Mouse (Mus musculus): ENCODE data around the gene Cyp27a1.

The Cyp27a1 gene

DNA sequence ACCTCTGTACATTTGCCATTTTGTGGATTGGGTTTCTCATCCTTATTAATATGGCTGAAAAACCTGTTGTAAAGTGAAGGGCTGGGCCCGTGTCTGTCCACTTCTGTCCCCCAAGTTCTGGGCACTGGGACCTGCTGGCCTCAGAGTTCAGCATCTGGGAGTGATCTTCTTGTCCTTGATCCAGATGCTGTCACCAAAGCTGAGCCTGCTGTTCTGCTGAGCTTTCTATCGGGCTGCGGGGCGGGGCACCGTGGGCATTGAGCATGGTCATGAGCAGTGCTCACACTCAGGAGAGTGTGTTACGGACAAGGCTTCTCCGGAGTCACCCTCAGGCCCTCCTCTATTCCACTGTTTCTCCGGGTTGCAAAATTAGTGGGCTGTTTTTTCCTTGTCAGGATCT is 4.7 kb downstream of the Cyp27a1 start:
- DNase-seq = peak in 1 of 2 experiments; percentile 23

DNA sequence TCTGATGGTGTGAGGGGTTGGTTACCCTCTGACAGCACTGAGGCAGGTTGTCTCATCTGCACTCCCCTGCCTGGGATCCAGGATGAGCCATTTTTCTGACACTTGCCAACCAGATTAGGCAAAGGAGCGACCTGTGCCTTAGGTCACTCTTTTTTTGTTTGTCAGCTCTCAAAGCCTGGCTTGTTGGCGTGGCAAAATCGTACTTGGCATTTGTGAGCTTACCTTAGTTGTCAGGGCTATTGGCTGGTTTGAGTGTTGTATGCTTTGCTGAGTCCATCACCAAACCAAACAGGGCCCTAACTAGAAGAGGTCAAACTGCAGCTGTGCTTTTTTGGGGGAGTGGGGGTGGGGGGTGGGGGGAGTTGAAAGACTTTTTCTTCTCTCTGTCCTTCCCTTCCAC is 5.9 kb downstream of the Cyp27a1 start:
- DNase-seq = peak in 1 of 2 experiments; percentile 10

DNA sequence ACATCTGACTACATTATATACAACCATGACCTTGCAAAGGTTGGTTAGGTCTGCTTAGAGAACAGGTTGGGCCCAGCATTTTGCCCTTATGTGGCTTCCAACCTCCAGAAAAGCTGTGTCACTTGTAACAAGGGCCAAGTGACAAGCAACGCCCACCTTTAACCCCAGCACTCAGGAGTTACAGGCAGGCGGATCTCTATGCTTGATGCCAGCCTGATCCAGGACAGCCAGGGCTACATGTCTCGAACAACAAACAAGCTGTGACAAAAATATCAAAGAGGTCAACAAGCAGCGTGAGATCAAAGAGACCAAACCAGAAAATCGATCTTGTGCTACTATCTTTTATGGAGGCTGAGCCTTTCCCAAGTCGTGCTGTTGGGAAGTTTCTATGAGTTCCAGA is 8.3 kb downstream of the Cyp27a1 start:
- DNase-seq = peak in 1 of 2 experiments; percentile 14

DNA sequence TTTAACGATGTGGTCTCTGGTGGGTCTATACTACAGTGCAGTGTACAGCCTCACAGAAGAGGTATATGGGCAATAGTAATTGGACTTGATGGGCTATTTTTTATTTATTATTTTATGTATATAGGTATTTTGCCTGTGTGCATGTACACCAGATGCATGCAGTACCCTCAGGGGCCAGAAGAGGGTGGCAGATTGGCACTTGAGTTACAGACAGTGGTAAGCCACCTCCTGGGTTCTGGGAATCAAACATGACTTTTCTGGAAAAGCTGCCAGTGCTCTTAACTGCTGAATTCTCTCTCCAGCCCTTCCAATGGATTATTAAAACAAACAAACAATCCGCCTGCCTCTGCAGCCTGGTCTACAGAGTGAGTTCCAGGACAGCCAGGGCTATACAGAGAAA is 10.4 kb downstream of the Cyp27a1 start:
- peak; percentile 42 to 59 for DNase-seq

DNA sequence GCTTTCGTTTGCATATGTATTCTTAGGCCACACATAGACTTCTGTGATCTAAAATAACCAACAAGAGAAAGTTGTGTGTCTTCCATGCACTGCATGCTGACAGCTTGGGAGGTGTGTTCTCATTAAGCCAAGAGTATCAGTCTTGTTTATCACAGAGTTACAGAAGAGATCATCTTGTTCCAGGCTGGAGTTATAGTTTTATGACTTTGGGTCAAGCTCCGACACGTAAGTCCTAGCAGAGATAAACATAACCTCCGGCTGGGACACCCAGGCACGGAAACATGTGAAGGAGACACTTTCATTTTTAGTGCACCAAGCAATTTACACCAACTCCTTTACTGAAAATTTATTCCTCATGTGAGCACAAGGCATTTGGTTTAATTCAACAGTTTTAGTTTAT is 12.7 kb downstream of the Cyp27a1 start:
- DNase-seq = peak in 1 of 2 experiments; percentile 42

DNA sequence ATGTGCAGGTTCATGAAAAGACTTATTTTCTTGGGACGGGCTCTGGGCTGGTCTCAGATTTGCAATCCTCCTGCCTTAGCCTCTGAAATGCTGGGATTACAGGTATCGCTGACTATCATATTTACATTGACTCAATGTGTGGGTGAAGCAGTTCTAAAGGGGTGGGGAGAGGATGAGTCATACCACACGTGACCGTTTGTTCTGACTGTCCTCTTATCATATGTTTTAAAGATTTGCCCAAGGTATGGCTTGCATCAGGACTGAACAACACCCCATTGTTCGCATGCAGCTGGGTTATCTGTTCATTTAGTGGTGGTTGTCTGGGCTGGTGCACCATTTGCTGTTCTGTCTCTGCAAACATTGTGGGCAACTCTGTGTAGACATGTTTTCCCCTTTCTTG is 13.3 kb downstream of the Cyp27a1 start:
- DNase-seq = peak in 1 of 2 experiments; percentile 3

DNA sequence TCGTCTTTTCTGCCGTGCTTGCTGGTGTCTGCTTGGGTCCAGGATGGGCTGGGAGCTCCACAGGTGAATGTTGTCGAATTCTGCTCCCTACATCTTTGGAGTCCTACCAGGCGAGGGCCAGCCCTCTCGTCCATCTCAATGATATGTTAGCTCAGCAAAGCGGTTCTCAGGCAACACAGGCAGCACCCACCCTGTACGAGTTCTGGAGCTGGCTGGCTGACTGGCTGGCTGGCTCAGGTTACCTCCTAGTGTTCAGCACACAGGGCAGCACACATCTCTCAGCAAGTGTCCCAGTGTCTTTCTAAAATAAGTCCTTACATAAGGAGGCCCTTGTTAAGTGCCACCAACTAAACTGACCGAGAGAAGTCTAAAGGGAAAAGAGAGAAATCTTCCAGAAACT is 15.1 kb downstream of the Cyp27a1 start:
- DNase-seq = peak in 1 of 2 experiments; percentile 17

DNA sequence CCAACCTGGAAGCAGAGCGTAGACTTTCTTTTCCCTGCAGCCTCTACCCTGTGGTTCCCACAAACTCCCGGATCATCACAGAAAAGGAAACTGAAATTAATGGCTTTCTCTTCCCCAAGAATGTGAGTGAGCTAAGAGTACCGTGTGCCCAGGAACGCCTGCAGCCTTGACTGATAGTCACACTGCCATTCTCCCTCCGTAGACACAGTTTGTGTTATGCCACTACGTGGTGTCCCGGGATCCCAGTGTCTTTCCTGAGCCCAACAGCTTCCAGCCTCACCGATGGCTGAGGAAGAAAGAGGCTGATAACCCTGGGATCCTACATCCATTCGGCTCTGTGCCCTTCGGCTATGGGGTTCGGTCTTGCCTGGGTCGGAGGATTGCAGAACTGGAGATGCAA is 23.6 kb downstream of the Cyp27a1 start:
- no peak for DNase-seq

DNA sequence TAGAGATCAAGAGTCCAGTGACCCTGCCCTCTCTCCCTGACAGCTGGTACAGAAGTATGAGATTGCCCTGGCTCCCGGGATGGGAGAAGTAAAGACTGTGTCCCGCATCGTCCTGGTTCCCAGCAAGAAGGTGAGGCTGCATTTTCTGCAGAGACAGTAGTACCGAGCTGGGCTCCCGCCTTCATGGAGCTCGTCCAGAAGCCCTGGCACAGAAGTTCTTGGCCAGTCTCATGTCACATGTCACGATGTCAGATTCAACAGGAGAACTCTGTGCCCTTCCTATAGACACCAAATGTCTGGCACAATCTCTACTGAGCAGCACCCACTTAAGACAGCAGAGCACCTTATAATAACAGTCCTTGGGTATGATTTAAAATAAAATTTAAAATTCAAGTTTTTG is 24.1 kb downstream of the Cyp27a1 start:
- DNase-seq = no peak

DNA sequence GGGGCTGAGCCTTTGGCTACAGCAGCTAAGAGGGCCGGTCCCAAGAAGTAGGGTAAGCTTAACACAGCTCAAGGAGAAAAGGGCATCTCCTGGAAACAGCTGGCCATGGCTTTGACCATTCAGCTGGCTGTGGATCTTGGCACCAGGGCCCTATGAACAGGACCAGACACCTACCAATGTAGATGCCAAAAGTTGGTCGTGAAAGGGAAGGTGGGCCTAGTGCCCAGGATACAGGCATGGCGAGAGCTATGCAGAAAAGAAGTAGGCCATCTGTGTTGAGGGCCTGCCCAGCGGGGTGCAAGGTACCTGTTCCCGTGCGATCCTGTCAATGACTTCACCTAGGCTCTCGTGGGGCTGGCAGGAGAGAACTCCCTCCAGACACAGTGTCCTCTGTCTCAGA is 27.5 kb downstream of the Cyp27a1 start:
- no peak for DNase-seq

DNA sequence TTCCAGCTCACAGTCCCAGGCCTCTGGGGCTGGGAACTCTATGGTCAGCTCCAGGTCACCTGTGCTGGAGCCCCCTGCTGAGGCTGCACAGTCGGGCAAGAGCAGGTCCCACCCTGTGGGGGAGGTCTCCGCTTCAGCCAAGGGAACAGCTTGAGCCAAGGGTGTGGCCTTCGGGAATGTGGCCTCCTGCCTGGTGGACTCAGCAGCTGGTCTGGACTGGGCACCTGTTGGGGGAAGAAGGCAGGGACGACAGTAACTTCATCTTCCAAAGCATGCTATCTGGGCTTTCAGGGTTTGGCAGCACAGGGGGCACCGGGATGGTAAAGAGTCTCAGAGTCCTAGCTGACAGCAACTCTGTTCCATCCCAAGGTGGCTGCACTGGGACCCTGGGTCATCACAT is 34.0 kb downstream of the Cyp27a1 start:
- DNase-seq = no peak

DNA sequence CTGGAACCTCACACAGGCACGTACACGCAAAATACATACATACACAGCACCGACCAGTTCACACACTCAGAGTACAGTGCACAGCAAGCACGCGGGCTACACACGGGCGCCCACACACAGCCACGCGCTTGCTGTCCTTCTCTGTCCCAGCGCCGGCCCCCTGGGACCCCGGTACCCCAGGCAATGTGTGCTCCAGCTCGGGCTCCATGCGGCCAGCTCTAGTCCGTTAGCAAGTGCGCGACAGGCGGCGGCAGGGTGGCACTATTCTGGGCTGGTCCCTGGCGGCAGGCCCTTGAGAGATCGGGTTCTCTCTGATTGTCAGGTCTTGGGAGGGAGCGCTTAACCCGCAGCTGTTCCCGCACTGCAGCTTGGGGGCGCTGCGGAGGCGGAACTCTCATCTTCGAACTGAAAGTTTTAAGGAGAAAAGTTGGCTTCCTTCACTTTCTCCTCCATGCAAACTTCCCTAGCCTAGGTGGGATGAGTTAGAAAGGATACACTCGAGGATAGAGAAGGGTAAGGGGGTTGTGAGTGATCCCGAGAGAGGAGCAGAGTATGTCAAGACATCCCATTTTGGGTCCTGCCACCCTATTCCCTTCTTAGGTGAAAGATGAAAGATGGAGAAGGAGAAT is 35.4 kb downstream of the Cyp27a1 start, which contains the start of gene Prkag3:
TSS of gene Prkag3 (minus strand) at position 579 of the 629 bp plus-strand sequence.
- DNase-seq = peak; percentile 61 to 77

DNA sequence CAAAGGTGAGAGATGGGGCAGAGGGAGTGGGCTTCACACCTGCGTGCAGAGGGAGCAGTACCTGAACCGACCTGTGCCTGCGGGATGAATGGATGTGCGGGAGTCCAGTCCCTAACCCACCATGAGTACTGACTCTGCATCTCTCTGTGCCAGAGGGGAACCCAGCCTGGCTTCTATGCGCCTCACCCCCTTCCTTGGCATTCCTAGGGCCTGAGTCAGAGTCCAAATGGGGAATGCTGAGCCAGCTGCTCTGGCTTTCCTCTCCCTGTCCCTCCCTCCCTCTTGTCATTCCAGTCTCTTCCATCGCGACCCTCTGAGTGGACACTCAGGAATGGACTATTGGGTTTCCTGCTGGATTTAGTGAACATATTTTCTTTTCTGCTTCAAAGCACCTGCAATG is 35.9 kb downstream of the Cyp27a1 start:
- DNase-seq = peak; percentile 76 to 89

DNA sequence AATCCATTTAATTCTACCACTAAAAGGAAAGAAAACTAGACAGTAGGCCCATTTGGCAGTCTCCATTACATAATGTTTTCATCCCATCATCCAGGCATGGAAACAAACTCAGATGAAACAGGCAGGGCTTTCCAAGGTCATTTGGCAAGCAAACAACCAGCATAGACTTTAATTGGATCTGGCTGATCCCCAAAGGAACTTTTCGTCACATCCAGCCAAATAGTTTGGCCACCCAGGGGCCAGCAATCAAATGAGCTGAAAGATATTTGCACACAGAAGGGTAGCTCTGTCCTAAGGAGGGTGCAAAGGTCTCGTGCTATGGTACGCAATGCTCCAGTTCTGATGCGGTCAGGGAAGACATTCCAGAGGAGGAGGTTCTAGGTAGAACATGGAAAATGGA is 37.3 kb downstream of the Cyp27a1 start:
- peak; percentile 73 to 91 for DNase-seq

DNA sequence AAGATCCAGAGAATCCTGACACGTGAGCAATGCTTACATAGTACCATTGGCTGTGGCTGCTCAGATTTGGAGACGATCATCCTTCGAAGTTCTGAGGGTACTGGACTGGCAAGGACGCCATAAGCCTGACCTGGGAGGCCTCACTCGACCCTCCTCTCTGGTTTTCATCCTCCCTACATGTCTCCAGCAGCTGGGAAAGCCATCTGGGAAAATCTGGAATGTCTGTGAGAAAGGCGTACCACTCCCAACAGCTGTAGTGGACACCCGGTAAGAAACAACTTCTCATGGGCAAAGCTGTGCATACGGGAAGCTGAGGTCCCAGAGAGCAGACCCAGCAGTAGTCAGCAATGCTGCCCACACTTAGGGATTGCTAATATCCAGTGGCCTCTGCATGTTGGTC is 38.8 kb downstream of the Cyp27a1 start:
- DNase-seq = no peak

DNA sequence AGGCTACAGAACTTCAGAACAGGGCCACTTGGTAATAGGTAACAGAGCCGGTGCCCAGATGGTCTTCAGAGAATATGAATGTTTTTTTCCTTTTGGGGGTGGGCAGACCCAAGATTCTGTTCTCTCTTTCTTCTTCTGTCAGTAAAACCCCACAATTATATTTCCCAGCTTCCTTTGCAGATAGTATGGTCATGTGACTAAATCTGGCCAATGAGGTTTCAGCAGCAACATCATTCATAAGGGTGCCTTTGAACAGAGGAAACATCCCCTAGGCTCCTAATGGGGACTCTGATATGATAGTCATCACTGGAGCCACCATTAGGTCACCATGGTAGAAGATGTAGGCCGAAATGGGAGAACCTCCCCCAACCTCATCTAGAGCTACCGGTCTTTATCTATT is 39.5 kb downstream of the Cyp27a1 start:
- DNase-seq = no peak

DNA sequence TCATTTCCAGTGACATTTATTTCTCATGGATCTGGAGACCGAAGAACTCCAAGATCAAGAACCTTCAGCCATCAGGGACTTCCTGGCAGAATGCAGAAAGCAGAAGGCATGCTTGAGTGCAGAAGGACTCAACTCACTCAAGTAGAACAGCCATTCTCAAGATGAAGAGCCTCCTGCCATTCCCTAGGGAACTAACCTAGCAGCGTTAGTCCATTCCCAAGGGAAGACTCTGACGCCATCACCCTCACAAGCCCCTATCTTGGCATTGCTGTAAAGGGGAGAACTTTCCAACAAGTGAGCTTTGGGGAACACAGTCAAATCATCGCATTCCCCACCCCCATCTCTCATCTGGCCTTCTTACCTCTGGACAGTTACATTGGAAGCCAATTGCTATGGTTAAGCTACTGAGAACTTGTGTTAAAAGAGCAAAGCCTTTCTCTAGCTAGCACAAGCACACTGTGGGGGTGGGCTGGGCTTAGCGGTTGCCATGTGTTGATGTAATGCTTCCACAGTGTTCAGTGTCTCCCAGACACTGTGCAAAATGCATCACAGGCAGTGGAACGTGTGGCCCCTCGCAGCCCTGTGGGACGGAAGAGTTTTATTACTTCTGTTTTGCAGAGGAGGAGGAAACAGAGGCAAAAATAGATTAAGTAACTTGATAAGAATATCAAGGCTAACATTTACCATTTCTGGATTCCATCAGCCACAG is 40.0 kb downstream of the Cyp27a1 start:
- no peak for DNase-seq

DNA sequence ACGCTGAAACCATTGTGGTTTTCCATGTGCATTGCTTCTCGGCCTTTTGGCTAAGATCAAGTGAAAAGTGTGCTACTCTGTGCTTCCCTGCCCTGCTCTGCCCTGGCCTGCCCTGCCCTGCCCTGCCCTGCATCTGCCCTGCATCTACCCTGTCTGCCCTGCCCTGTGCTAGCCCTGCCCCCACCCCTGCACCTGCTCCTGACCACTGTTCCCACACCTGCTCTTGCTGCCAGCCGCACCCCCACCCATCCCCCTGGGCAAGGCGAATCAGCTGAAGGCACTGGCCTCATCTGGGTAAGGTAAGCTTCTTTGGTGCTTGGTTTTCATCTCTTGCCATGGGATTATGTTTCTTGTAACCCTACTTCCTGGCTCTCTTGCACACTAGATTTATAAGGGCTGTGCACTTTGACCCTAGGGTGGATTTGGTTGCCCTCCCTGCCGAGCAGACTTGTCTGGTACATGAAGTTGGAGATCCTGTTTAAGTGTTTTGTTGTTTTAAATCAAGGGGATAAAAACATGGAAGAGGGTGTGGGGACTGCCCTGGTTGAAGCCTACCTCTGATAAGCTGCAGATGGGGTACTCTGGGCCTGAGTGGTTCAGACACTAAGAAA is 40.9 kb downstream of the Cyp27a1 start:
- peak; percentile 29 to 81 for DNase-seq

DNA sequence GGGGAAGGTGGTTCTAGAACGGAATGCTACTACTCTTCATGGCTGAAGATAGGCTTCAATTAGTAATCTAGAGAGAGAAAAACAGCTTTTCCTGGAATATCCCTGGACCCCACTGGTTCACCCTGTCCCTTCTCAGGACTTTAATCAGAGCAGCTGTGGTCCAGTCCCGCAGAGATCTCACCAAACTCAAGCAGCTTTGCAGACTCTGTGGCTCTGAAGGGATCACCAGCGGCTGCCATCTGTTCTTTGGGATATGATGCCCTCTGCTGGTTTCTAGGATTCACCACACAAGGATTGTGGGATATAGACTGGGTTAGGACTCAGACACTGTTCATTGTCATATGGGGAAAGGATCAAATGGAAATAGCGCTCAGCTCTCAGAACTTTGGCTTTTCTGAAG is 46.4 kb downstream of the Cyp27a1 start:
- DNase-seq = peak; percentile 64 to 67

DNA sequence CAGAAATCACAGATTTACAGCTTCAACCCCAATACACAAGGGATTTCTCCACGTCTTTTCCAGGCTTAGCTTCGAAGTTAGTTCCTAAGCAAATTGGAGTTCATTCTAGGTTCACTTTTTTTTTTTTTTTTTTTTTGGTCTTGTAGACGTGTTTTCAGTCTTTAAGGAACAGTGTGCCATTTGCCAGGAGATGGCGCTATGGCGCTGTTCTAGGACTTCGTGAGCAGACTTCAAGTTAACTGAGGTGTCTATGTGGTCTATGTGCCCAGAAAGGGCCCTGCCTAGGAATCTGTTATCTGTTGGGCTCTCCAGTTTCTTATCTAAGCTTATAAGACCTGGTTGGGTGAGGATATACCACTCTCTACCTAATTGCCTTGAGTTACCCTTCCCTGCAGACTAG is 49.7 kb downstream of the Cyp27a1 start:
- DNase-seq = peak; percentile 77 to 81

DNA sequence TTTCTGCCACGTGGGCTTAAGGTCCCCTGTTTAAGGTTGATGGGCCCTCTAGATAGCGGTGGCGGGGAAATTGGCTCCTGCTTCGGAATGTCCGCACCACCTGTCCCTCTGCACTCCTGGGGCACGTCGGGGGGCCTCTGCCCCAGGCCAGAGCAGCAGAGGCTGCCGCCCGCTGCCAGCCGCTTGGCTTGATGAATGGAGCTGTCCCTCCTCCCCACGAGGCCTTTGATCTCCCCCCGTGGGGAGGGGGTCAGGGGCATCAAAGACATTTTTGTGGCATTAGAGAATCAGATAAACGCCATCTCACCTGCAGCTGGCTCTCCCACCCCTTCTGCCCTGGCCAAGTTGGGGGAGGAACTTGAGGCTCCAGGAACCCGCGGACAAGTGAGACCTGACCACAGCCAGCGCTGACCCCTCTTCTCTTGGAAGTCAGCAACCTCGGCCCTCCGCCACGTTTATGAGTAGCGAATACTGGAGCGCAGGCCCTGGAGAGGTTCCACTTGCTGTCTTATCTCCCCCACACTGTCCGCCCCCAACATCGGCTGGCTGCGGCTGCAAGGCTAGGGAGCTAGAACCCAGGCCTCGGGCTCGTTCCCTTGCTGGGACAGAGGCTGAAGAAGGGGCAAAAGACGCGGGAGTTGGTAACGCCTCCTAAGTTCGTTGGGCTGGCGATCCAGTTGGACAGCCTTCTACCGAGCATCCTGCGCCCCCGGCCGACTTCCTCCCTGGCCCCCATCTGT is 57.5 kb downstream of the Cyp27a1 start:
- no peak for DNase-seq

DNA sequence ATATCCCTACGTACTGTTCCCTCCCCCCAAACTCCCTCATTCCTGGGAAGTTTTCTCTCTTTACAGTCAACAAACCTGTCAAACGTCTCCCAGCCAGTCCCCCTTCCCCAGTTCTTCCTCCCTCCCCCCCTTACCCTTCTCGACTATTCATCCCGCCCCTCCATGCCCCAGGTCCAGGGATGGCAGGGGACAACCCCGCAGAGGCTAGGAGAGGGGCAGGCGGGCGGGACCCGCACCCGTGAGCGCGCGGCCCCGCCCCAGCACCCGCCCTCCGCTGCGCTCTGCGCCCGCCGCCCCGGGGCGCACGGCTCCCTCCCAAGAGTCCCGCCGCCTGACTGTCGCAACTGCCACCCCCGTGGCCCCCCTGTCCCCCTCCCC is 58.1 kb downstream of the Cyp27a1 start:
- no peak for DNase-seq

DNA sequence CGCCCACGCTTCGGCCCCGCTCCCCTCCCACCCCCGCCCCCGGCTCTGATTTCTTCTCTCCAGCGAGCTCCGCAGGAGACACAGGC is 58.3 kb downstream of the Cyp27a1 start, which contains the start of gene Wnt6:
TSS of gene Wnt6 (plus strand) at position 48 of the 86 bp plus-strand sequence.
- no peak for DNase-seq

All from kidney, postnatal 25 days (tissue).